Mouse (Mus musculus) hindbrain, postnatal 0 days (tissue): ENCODE measurements at regions not wholly inside any gene's neighbourhood (a gene's known extent, or its start where the extent isn't known, plus 50 kb on each side); places are given as distances from the start of the nearest gene placed in this dataset.
A peak's percentile ranks its signal among the peaks of the same experiment; 100 is the strongest.

Experiments used
- ATAC-seq: fragments of 200-750 bp; cut with Nextera tagmentation; 2 replicates; pipeline ENCODE4 v1.8.0; 2017; ENCODE audit warnings: mild to moderate bottlenecking, moderate TSS enrichment, moderate library complexity
- DNase-seq: peaks from one replicate; pipeline ENCODE4 v3.0.0-alpha.2; 2015; ENCODE audit warnings: low spot score
- H3K27ac ChIP-seq: fragments of 300-500 bp; sonication (generic); 2 replicates; pipeline ENCODE4 v1.5.1; 2014; ENCODE audit warnings: mild to moderate bottlenecking
- H3K27me3 ChIP-seq: fragments of 300-500 bp; sonication (generic); 2 replicates; pipeline ENCODE4 v1.6.1; 2014; ENCODE audit warnings: low read length, mixed read lengths; ENCODE audit not compliant: insufficient read depth
- H3K36me3 ChIP-seq: fragments of 300-500 bp; sonication (generic); 2 replicates; pipeline ENCODE4 v1.6.1; 2014; ENCODE audit warnings: low read length, mixed read lengths; ENCODE audit not compliant: insufficient read depth
- H3K4me1 ChIP-seq: fragments of 300-500 bp; sonication (generic); 2 replicates; pipeline ENCODE4 v1.6.1; 2014; ENCODE audit warnings: antibody characterized with exemption, low read length, mixed read lengths; ENCODE audit not compliant: insufficient read depth
- H3K4me2 ChIP-seq: fragments of 300-500 bp; sonication (generic); 2 replicates; pipeline ENCODE4 v1.6.1; 2014; ENCODE audit warnings: low read depth, mild to moderate bottlenecking, low read length, moderate library complexity, mixed read lengths
- H3K4me3 ChIP-seq: fragments of 300-500 bp; sonication (generic); 2 replicates; pipeline ENCODE4 v1.5.1; 2014; ENCODE audit warnings: low read length
- H3K9ac ChIP-seq: fragments of 300-500 bp; sonication (generic); replicated peaks from 2 replicates; pipeline ENCODE4 v1.6.1; 2014; ENCODE audit warnings: mild to moderate bottlenecking, low read length, moderate library complexity, mixed read lengths
- H3K9me3 ChIP-seq: fragments of 300-500 bp; sonication (generic); 2 replicates; pipeline ENCODE4 v1.6.1; 2016; ENCODE audit warnings: low read length, mixed read lengths
- CTCF ChIP-seq: IDR thresholded peaks from 2 replicates; pipeline ENCODE4 v1.5.1; 2016; ENCODE audit warnings: antibody characterized with exemption, control low read depth, low read depth
- WGBS: fragments of 180-500 bp; shearing (Covaris S2); extraction: QIAGEN DNeasy Blood & Tissue Kit; methylation state at CpG from one replicate; pipeline ENCODE4 v1.1.7; 2014; 5-methylcytosine and 5-hydroxymethylcytosine counted together

DNA sequence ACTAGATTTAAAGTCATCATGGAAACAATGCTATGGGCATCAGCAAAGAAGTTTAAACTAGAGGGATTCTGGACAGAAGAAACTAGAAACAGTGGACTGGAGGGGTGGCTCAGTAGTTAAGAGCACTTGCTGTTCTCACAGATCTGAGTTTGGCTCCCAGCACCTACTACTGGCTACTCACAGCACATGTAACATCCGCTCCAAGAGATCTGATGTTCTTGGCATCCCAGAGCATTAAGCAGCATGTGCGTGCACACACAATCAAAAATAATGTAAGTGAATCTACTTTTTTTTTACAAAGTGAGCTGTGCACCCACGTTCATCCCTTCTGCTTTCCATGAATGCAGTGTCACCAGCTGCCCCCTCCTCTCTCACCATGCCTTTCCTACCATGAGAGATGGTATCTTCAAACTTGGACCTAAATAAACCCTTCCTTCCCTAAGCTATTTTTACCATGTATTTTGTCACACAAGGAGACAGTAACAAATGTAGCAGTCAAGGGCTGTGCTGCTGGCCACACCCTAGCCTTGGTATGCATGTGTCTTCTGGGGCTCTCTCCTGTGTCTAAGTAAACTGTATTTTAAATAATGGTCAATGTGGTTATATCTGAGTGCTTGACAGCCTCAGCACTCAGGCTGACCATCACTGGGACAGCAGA, 53.3 kb upstream of the Cldn5 start:
- Histone ChIP-seq H3K4me3 (no peak overlapping the region), H3K9me3 (no peaks in the 10 kb centered on the region), H3K4me1 (no peaks in the 10 kb centered on the region), H3K36me3 (no peaks in the 10 kb centered on the region), H3K9ac (no peak overlapping the region), H3K4me2 (no peak overlapping the region), H3K27ac (no peak overlapping the region; the same call in 1 of the 2 replicates), H3K27me3 (no peaks in the 10 kb centered on the region)
- 79% methylated on average over 3 of the region's 3 CpGs for WGBS
- TF ChIP-seq CTCF, result no peak
- ATAC-seq (peak; percentile 12; the same call in 1 of the 2 replicates), DNase-seq (no peak)

DNA sequence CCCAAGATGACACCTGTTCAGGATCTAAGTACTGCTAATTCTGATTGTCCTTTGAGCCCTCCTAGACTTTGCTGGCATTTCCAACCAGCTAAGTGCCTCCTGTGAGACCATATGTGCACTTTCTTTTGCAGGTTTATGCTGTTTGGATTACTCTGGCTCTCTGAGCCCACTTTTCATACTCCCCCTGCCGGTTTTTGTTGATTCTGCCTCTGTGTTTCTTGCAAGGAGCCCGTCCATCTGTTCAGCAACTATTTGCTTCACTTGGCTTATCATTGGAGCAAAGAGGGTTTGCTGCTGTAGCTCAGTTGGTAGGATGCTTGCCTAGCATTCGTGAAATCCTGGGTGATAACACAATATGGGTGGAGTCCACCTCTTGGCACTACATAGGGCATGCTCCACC, 52.8 kb upstream of the Cldn5 start:
- H3K4me2 ChIP-seq, result no peak overlapping the region
- DNase-seq (peak; percentile 59), ATAC-seq (peak; percentile 27; the same call in 1 of the 2 replicates)
- H3K4me1 ChIP-seq, result no peaks in the 10 kb centered on the region
- WGBS, result 27% methylated on average over 3 of the region's 3 CpGs
- H3K9me3 ChIP-seq, result no peaks in the 10 kb centered on the region
- H3K36me3 ChIP-seq, result no peaks in the 10 kb centered on the region
- no peak overlapping the region; the same call in 1 of the 2 replicates for H3K27ac ChIP-seq
- no peak overlapping the region for H3K4me3 ChIP-seq
- no peak overlapping the region for H3K9ac ChIP-seq
- TF ChIP-seq CTCF, result peak; percentile 39
- no peaks in the 10 kb centered on the region for H3K27me3 ChIP-seq

GRCm38 (mm10) chr16:18724706-18725105, 51.9 kb upstream of the Cldn5 start:
- ATAC-seq (no peak), DNase-seq (no peak)
- TF ChIP-seq CTCF, result no peak
- H3K4me2 ChIP-seq, result no peak overlapping the region
- 31% methylated on average over 6 of the region's 6 CpGs for WGBS
- no peak overlapping the region for H3K4me3 ChIP-seq
- no peaks in the 10 kb centered on the region for H3K4me1 ChIP-seq
- H3K36me3 ChIP-seq, result no peaks in the 10 kb centered on the region
- H3K27me3 ChIP-seq, result no peaks in the 10 kb centered on the region
- H3K9me3 ChIP-seq, result no peaks in the 10 kb centered on the region
- H3K27ac ChIP-seq, result no peak overlapping the region
- H3K9ac ChIP-seq, result no peak overlapping the region
